Mouse (Mus musculus): ENCODE data around the gene Kndc1. TPM values are rescaled to one million over a fixed set of nuclear protein-coding genes. Genes with fewer than 3 reads are reported as not detected.
A peak's percentile ranks its signal among the peaks of the same experiment; 100 is the strongest.

The Kndc1 gene
- polyA plus RNA-seq, 1 experiment from 2014 or later, result 0.64 TPM

DNA sequence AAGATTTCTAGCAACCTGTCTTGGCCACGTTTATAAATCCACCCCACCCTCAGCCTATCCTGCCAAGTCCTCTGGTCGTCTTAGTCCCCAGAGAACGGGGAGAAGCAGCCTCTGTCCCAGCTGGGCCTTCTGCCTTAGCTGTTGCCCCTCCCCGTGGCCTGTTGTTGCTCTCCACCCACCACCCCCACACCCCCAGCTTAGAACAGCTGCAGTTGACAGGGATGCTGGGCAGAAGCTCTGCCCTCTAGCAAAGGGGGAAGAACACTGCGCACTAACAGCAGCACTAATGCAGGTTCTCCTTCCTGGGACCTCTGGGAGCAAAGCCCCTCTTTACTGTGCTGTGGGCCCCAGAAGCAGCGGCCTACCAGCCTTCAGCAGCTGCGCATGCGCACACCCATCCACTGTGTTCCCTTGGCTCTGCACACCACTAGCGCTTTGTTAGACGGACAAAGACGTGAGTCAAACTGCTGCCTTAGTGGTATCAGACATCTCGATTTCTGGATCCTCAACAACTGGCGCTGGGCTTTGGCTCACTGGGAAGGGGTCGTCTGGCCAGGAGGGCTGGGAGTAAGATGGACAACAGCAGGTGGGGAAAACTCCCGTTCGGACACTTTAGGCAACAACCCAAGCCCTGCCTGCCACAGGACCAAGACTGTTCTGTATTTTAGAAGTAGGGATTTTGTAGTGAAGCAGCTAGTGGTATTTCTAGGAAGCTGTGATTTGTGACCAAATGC is 46.1 kb downstream of the Kndc1 start:
- Histone ChIP-seq H3K27me3 (peaks cover 60% of the 10 kb centered on the region), H3K27ac (no peak overlapping the region), H3K9ac (no peak overlapping the region), H3K36me3 (no peaks in the 10 kb centered on the region), H3K4me2 (no peak overlapping the region), H3K9me3 (no peaks in the 10 kb centered on the region), H3K4me3 (no peak overlapping the region), H3K4me1 (0 out of 2 replicates have a peak, but pooled peaks cover 6% of the 10 kb centered on the region)
- 59% methylated on average over 16 of the region's 16 CpGs for WGBS
- ATAC-seq (ENCODE audit: borderline replicate concordance, extremely low read depth, low FRiP score, low TSS enrichment), result no peak

DNA sequence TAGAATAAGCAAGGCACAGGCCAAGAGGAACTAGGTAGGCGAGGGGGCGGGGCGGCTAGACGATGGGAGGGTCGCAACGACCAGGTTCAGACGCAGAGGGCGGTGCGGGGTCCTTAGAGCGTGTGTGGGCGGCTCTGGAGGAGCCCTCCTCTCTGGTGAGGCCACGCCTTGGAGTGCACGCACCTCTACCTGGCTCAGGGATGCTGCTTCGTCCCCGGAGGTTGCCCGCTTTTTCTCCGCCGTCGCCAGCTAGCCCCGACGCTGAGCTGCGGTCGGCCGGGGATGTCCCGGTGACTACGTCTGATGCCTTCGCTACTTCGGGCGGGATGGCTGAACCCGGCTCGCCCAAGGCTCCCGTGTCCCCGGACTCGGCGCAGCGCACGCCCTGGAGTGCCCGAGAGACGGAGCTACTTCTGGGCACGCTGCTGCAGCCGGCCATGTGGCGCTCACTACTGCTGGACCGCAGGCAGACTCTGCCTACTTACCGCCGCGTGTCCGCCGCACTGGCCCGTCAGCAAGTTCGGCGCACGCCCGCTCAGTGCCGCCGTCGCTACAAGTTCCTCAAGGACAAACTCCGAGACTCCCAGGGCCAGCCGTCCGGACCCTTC is 49.3 kb downstream of the Kndc1 start, which contains the start of gene Utf1:
Gene Utf1, plus strand, starts transcription at position 116 of the 608 bp plus-strand sequence.
- H3K4me1 ChIP-seq, result 0 out of 2 replicates have a peak, but pooled peaks cover 6% of the 10 kb centered on the region
- no peaks in the 10 kb centered on the region for H3K36me3 ChIP-seq
- H3K4me3 ChIP-seq, result peak within 1 kb of the TSS; percentile 32
- WGBS, result 2% methylated on average over 59 of the region's 59 CpGs
- H3K27ac ChIP-seq, result no peak within 1 kb of the TSS
- ATAC-seq (ENCODE audit: borderline replicate concordance, extremely low read depth, low FRiP score, low TSS enrichment), result peak; percentile 68
- H3K9me3 ChIP-seq, result no peaks in the 10 kb centered on the region
- peak within 1 kb of the TSS; percentile 47 for H3K4me2 ChIP-seq
- peaks cover 89% of the 10 kb centered on the region for H3K27me3 ChIP-seq
- H3K9ac ChIP-seq, result no peak within 1 kb of the TSS

DNA sequence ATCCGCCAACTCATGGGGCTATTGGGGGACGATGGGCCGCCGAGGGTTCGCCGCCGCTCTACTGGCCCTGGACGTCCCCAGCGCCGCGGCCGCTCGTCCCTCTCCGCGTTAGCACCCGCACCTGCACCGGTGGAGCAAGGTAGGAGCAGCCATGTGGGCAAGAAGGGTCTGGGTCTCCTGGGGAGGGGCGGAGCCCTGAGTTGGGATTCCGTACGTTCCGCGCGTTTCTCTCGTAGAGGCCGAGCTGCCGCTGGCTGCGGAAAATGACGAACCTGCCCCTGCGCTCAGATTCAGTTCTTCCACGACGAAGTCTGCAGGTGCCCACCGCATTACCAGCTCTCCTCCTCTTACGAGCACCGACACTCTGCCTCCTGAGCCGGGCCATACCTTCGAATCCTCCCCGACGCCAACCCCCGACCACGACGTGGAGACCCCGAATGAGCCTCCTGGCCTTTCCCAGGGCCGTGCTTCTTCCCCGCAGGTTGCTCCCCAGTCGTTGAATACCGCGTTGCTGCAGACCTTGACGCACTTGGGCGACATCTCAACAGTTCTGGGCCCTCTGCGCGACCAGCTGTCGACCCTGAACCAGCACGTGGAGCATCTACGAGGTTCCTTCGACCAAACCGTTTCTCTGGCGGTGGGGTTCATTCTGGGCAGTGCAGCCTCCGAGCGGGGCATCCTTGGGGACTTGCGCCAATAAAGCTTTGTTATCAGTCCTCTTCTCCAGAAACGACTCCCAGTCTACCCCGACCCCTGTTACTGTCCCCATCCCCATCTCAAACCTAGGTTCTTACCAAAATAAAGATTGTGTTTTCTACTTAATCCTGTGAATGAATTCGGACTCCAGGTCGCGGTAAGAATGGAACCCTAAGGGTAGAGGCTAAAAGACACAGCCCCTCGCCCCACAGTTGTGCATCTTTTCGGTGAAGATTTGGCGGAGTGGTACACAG is 50.1 kb downstream of the Kndc1 start:
- Histone ChIP-seq H3K27me3 (peaks cover 96% of the 10 kb centered on the region), H3K9me3 (no peaks in the 10 kb centered on the region), H3K36me3 (no peaks in the 10 kb centered on the region), H3K4me1 (0 out of 2 replicates have a peak, but pooled peaks cover 8% of the 10 kb centered on the region), H3K4me3 (peak overlapping the region; percentile 32), H3K9ac (no peak overlapping the region), H3K4me2 (peak overlapping the region; percentile 47), H3K27ac (no peak overlapping the region)
- no peak for ATAC-seq (ENCODE audit: borderline replicate concordance, extremely low read depth, low FRiP score, low TSS enrichment)
- WGBS, result 4% methylated on average over 68 of the region's 68 CpGs

DNA sequence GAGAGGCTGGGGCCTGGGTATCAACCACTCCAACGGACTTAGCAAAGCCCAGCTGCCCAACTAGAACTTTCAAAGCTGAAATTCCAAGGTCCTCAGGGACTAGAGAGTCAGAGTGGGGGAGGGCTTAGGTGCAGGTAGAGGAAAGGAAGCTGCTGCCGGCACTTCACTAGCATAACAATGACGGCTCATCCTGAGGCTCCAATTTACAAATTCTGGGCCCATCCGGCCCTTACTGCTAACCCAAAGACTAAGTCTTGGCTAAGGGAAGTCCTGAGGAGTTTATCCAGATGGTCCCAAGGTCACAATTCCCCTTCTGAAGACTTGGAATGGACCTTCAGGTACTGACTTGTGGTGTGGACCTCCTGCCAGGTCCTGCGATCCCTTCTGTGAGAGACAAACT is 51.0 kb downstream of the Kndc1 start:
- Histone ChIP-seq H3K27ac (no peak overlapping the region), H3K9ac (no peak overlapping the region), H3K27me3 (peaks cover 89% of the 10 kb centered on the region), H3K4me2 (no peak overlapping the region), H3K4me1 (0 out of 2 replicates have a peak, but pooled peaks cover 9% of the 10 kb centered on the region), H3K4me3 (no peak overlapping the region), H3K9me3 (no peaks in the 10 kb centered on the region), H3K36me3 (no peaks in the 10 kb centered on the region)
- WGBS, result 21% methylated on average over 5 of the region's 5 CpGs
- no peak for ATAC-seq (ENCODE audit: borderline replicate concordance, extremely low read depth, low FRiP score, low TSS enrichment)

DNA sequence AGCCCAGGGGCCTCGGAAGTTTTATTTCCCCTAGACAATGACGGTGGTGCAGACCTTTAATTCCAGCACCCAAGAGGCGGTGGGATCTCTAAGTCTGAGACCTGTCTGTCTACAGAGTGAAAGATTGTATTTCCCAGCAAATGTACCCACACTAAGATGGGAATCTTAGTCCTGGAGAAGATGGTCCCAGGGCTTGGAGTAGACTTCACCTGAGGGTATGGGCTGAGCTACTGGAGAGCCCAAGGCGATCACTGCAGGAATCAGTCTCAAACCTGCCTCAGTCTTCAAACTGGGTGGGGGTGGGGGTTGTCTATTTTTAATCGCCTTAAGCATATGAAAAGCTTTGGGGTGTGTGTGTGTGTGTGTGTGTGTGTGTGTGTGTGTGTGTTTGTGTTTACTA is 51.5 kb downstream of the Kndc1 start:
- Histone ChIP-seq H3K4me2 (no peak overlapping the region), H3K9me3 (no peaks in the 10 kb centered on the region), H3K27me3 (peaks cover 84% of the 10 kb centered on the region), H3K36me3 (no peaks in the 10 kb centered on the region), H3K9ac (no peak overlapping the region), H3K4me1 (0 out of 2 replicates have a peak, but pooled peaks cover 9% of the 10 kb centered on the region), H3K27ac (no peak overlapping the region), H3K4me3 (no peak overlapping the region)
- no peak for ATAC-seq (ENCODE audit: borderline replicate concordance, extremely low read depth, low FRiP score, low TSS enrichment)
- WGBS, result 43% methylated on average over 5 of the region's 5 CpGs

DNA sequence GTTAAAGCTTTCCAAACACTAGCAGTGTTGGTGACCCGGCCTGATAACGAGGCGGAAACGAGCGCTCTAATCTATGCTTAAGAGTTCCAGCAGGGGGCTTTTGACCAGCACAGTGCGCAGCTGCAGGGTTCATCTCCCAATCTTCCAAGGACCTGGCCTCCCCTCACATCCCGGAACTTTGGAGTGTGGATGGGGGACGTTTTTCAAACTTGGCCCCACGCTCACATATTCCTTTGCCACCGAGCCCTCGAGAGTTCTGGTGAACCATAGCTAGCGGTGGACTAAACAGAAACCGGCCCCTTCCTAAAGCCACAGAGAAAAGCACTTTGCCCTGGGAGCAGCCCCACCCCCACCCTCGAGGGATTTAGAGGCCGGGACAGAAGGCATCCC is 55.4 kb downstream of the Kndc1 start:
- Histone ChIP-seq H3K4me1 (0 out of 2 replicates have a peak, but pooled peaks cover 3% of the 10 kb centered on the region), H3K36me3 (no peaks in the 10 kb centered on the region), H3K9ac (peak overlapping the region; percentile 42), H3K4me3 (peak overlapping the region; percentile 59), H3K9me3 (no peaks in the 10 kb centered on the region), H3K27ac (no peak overlapping the region), H3K4me2 (peak overlapping the region; percentile 90), H3K27me3 (peaks cover 45% of the 10 kb centered on the region)
- 0% methylated on average over 15 of the region's 15 CpGs for WGBS
- ATAC-seq (ENCODE audit: borderline replicate concordance, extremely low read depth, low FRiP score, low TSS enrichment), result peak; percentile 68

DNA sequence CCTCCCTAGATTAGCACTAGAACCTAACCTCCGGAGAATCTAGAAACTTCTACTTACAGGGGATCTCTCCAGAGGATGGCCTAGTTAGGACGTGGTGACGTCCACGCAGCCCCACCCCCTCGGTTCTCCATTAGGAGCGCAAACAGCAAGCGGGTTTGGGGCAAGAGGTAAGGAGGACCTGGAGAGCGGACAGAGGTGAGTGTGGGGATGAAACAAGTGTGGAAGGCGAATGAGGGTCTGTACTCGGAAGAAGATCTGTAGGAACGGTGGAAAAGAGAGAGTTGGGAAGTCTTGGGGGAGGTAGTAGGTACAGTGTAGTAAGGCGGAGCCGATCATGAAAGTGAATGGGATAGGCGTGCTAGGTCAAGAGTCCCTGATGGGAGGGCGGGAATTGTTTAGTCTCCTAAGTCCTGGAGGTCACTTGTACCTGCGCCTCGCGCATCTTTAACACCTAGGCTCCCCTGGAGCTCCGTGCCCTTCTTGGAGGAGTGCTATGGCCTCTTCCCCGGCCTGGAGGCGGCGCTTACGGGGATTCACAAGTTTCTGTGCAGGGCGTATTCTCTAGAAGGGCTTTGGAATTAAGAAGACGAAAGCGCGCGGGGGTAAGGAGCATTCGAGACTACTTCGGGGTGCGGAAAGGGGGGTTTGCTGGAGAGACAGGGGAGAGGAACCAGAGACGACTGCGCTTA is 55.9 kb downstream of the Kndc1 start:
- 0 out of 2 replicates have a peak, but pooled peaks cover 3% of the 10 kb centered on the region for H3K4me1 ChIP-seq
- peak overlapping the region; percentile 53 for H3K27ac ChIP-seq
- ATAC-seq (ENCODE audit: borderline replicate concordance, extremely low read depth, low FRiP score, low TSS enrichment), result peak; percentile 75
- under 1% methylated on average over 33 of the region's 33 CpGs for WGBS
- H3K27me3 ChIP-seq, result peaks cover 40% of the 10 kb centered on the region
- no peaks in the 10 kb centered on the region for H3K36me3 ChIP-seq
- H3K4me3 ChIP-seq, result peak overlapping the region; percentile 59
- no peaks in the 10 kb centered on the region for H3K9me3 ChIP-seq
- peak overlapping the region; percentile 42 for H3K9ac ChIP-seq
- peak overlapping the region; percentile 90 for H3K4me2 ChIP-seq

DNA sequence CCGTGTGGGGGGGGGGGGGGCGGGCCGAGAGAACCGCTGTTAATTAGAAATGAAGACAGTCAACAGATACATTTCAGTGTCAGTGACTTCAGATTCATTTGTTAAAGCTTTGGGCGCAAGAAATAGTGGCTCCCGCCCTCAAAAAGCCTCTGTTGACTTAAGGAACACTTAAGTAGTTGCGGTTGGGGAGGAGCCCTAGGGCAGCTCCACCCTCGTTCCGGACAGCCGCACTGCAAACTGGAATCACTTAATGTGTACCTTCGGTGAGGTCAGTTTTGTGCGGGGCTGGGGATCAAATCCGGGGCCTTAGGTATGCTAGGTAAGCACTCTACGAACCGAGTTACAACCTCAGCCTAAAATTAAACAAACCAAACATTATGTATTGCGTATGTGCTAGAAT is 56.6 kb downstream of the Kndc1 start:
- ATAC-seq (ENCODE audit: borderline replicate concordance, extremely low read depth, low FRiP score, low TSS enrichment), result peak; percentile 40; the same call in 1 of the 2 replicates
- WGBS, result 3% methylated on average over 16 of the region's 16 CpGs
- H3K36me3 ChIP-seq, result no peaks in the 10 kb centered on the region
- H3K4me2 ChIP-seq, result peak overlapping the region; percentile 90
- H3K27me3 ChIP-seq, result peaks cover 33% of the 10 kb centered on the region
- H3K4me1 ChIP-seq, result 0 out of 2 replicates have a peak, but pooled peaks cover 3% of the 10 kb centered on the region
- peak overlapping the region; percentile 59 for H3K4me3 ChIP-seq
- H3K9ac ChIP-seq, result peak overlapping the region; percentile 42; the same call in 1 of the 2 replicates
- H3K27ac ChIP-seq, result no peak overlapping the region
- H3K9me3 ChIP-seq, result no peaks in the 10 kb centered on the region

DNA sequence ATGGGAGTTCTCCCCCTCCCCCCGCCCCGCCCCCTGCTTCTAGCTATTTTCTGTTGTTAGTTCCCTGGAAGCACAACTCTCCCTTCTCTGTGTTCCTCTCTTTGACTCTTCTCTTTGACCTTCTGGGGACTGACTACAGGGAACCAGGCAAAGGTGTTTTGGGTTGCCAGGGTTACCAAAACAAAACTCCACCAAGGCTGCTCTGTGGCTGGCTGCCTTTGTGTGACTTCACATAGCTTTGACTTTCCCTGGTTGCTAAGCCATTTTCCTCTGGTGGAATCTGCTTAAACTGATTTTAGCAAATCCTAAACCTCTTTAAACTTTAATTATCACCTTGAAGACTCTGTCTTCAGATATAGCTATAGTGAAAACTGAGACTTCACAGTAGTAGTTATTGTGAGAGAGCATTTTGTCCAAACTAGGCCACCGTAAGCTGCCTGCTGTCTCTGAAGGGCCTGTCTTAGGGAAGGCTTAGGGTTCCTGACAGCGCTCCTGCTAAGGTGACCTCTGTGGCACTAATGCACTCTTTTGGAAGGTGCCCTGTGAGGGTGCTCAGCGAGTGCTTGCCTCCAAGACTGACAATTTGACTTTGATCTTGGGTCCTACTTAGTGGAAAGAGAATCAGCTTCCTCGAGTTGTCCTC is 57.6 kb downstream of the Kndc1 start:
- H3K4me3 ChIP-seq, result no peak overlapping the region
- 57% methylated on average over 6 of the region's 6 CpGs for WGBS

DNA sequence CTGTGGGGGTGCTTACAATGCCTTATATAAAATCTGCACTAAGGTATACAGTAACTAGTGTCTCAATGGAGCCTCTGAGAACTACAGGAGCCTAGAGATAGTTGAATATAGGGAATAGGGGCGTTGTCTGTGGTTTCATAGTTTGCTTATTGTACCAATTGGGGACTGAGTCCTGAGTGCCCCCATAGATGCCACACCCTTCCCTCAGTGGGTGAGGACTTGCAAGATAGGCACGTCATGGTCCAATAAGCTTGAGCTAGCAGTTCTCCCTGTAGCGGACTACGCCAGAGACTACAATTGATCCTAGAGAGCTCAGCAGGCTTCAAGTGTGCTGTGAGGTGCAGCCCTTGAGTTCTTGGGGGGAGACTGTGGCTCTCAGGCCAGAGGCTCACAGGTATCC is 61.0 kb downstream of the Kndc1 start:
- no peak overlapping the region for H3K4me2 ChIP-seq

More for the DNA sequence above, 57.6 kb downstream of the Kndc1 start:
- Histone ChIP-seq H3K4me2 (0 out of 2 replicates have a peak overlapping the region, but pooled peaks have one; percentile 90), H3K4me1 (0 out of 2 replicates have a peak, but pooled peaks cover 3% of the 10 kb centered on the region), H3K36me3 (no peaks in the 10 kb centered on the region), H3K9ac (no peak overlapping the region), H3K27me3 (peaks cover 23% of the 10 kb centered on the region), H3K9me3 (no peaks in the 10 kb centered on the region), H3K27ac (no peak overlapping the region)
- ATAC-seq (ENCODE audit: borderline replicate concordance, extremely low read depth, low FRiP score, low TSS enrichment), result no peak

More for the DNA sequence above, 61.0 kb downstream of the Kndc1 start:
- ATAC-seq (ENCODE audit: borderline replicate concordance, extremely low read depth, low FRiP score, low TSS enrichment), result no peak
- H3K27ac ChIP-seq, result no peak overlapping the region
- peaks cover 6% of the 10 kb centered on the region for H3K4me1 ChIP-seq
- H3K9me3 ChIP-seq, result no peaks in the 10 kb centered on the region
- 83% methylated on average over 4 of the region's 4 CpGs for WGBS
- H3K4me3 ChIP-seq, result no peak overlapping the region
- H3K9ac ChIP-seq, result no peak overlapping the region
- no peaks in the 10 kb centered on the region for H3K36me3 ChIP-seq
- no peaks in the 10 kb centered on the region; the same call in 1 of the 2 replicates for H3K27me3 ChIP-seq
